Mouse (Mus musculus) kidney, postnatal 14 days (tissue): ENCODE results near the gene Dnaja2.

Experiments
- DNase-seq: peaks from one replicate; pipeline ENCODE4 v3.0.0; 2022; ENCODE audit warnings: mixed read lengths

The Dnaja2 gene

DNA sequence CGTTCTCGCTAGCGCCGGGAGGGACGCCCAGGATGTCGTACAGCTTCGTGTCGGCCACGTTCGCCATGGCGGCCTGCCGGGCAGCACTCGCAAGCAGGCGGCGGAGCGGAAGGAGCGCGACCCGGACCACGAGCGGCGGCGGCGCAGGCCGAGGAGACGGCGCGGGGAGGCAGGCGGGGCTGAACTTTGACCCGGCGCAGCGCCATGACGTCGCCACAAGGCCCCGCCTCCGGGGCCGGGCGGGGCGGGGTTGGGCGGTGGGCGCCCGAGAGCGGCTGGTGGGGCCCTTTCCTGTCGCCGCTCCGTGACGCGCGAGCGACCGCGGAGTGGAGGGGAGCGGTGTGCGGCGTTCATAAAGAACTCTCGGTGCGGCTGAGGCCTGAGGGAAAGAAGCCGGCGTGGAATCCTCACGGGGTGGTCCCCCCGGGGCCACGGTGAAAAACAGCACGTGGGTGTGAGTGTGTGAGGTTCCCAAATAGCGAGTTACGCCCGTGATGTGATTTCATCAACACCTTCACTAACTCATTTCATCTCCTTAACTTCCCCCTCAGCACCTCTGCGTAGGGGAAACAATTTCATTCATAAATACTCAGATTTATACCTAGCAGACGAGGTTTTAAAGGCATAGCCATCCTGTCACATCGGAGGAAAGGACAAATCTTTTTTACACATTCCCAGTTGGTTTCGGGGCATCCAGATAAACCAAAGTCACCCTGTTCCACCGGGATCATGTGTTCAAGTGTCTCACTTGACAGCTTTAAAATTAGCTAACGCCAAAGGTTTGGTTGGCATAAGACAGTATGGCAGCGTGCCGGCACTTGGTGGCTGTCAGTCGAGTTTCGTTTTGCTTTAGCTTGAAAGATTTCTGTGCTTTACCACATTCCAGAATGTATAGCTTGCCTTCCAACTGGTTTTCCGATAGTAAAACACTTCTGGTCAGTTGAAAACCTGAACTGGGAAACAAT lies at the start of gene Dnaja2:
Gene Dnaja2 (minus strand): TSS at position 164 of the 965 bp plus-strand sequence.
- peak; percentile 94 for DNase-seq

DNA sequence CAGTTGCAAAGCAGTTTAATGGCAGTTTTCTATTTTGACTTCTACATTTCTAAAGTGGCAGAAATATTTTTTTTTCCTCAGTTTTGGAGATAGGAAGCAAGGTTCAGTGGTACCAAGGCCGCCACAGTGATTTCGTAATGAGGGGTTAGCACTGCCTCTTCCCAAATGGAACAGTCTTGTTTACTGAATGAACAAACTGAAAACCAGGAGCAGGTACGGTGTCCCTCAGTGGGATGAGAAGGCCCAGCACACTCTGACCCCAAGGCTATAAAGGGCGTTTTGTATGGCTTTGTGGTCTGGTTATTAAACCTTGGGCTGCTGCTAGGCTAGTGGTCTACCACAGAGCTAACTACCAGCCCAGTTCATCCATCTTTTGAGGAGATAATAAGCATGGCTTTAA lies 49.1 kb upstream of the Dnaja2 start:
- DNase-seq, result no peak

DNA sequence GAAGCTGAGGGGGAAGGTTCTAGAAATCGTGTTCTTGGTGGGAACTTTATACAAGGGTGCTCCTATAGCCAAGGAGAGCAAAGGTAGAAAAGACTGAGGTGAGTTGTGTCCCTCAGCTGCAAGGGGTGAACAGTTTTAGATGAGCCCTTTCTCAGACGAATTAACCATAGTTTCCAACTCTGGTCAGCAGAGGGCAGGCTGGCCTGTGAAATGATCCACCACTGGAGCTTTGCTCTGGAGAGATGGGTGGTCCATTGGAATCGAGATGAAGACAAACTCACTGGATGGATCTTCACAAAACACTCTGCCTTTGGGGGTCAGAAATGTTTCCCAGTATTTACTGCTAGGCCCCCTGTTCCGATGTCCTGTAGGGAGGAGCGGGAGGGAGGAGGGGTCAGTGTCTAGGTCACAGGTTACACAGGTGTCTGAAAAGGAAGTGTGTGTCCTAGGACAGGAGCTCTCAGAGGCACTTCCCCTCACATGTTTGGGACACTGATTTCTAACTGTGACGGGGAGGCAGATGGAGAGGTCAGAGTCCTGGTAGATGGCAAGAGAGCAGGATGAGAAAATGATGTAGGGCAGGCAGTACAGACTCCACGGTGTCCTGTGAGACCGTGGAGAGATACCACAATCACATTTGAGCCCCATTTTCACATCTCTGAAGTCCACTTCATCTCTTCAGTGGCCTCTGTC lies 48.2 kb upstream of the Dnaja2 start:
- DNase-seq, result peak; percentile 56

DNA sequence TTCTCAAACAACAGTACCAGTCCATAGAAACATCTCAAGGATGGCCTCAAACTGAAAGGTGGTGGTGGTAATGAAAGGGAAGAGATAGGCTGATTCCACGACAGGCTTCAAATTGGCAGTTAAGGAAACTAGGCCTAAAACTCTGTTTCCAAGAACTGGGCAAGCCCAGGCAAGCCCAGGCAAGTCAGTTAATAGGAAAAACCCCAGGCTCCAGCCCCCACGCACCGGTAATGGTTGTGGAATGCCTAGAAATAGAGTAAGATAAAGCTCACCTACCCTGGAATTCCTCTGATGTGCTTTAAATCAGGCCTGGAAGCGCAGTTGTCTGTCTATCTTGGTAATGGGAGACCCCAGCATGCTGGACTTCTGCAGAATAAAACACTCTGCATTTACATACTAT lies 47.6 kb upstream of the Dnaja2 start:
- no peak for DNase-seq

DNA sequence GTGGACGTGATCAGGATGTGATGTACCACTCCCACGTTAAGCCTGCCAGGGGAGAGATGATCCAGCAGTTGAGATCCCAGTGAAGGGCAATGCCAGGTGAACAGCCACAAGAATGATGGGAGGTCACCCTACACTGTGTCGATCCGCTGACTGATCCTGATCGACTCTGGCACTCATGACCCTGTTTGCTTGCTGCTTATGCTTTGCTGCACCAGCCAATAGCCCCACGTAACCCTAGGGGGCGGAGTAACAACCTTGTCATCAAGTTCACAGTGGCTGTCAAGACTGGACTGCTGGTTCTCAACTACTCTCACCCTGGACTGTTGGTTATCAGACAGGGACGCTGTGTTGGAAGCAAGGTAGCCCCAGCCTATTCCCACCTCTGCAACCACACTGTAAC lies 46.6 kb upstream of the Dnaja2 start:
- DNase-seq, result no peak

DNA sequence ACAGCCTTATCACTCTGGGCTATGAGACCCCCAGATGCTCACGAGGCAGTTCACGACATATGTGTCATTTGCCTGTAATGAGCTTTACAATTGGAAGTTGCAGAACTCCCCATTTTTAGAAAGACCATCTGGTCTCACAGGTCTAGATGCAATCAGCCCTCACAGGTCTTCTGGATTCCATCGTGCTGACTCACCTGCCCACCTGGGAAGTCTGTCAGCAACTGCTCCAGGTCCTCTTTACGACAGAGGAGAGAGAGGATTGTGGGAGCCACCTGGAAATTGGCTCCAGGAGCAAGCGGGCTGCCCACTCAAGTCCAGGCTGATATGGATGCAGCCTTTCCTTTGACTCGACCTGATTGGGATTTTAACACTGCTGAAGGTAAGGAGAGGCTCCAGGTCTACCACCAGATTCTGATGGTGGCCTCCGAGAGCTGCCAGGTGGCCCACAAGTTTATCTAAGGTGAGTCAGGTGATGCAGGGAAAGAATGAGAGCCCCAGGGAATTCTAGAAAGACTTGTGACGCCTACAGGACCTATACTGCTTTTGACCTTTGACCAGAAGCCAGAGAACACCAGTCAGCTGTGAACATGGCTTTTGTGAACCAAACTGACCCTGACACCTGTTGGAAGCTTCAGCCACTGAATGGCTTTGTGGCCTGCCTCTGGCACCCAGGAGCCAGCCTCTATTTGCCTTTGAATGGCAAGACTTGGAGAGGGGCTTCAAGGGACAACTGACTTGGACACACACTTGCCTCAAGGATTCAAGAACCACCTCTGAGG lies 42.5 kb upstream of the Dnaja2 start:
- DNase-seq, result no peak

DNA sequence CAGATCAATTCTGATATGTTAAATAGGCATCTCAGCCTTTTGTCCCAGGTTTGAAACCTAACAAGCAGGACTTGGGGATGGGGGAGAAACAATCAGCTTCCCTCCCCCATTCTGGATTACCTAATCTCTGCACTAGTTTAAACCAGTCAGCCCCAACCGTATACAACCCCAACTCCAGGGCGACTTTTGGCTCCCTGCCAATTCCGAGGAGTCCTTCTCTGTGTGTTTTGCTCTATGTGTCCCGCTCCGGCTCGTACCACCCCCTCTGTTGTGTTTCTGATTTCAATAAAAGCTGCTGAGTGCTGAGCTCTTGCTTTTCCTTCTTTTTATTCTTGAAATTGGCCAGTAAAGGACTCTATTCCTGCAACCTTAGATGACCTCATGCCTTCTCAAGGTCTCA lies 40.2 kb upstream of the Dnaja2 start:
- DNase-seq, result peak; percentile 48

DNA sequence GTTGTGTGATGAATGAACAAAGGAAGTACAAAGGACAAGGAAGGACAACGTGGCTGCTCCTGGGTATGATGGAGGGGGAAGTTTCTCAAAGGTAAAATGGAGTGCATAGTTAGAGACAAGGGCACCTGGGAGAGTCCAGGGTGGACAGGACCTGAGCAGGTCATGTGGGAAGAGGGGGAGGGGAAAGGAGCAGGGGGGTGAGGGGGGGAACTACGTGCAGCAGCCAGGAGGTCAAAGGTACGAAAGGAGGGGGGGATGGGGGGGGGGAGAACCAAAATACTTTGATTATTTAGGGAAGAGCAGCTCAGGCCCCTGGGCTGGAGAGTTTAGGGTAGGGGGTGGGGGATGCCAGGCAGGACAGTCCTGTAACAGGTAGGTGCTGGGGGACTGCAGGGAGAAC lies 39.8 kb upstream of the Dnaja2 start:
- no peak for DNase-seq

DNA sequence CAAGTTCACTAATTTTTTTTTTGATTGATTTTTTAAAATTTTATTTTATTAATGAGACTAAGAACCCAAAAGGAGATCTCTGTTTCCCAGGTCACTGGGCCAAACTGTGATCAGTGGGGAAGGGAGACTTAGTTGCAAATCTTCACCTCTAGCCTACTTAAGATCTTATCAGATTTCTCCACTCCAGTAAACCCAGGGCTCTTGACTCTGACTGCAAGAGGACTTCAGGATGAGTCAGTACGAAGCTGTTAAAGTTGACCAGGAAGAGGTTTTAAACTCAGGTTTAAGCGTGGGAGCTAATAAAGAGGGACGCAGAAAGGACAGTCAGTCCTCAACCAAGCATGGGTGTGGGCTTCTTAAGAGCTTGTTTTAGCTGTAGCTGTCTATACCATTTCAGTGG lies 38.2 kb upstream of the Dnaja2 start:
- no peak for DNase-seq

DNA sequence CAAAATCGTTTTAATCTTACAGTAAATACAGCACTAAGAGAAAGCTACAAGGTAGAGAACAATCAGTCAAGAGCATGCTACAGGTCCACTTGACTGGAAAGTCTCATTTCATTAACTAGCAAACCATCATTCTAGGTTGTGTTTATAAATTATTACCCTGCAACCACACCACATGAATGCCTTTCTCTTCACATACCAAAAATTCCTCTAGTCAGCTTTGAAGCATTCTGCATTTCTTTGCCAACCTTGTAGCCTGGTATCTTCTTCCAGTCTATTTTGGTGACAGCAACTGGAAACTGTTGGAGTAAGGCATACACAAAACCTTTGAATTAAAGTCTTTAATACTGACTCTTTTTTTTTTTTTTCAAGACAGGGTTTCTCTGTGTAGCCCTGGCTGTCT lies 36.4 kb upstream of the Dnaja2 start:
- peak; percentile 7 for DNase-seq

DNA sequence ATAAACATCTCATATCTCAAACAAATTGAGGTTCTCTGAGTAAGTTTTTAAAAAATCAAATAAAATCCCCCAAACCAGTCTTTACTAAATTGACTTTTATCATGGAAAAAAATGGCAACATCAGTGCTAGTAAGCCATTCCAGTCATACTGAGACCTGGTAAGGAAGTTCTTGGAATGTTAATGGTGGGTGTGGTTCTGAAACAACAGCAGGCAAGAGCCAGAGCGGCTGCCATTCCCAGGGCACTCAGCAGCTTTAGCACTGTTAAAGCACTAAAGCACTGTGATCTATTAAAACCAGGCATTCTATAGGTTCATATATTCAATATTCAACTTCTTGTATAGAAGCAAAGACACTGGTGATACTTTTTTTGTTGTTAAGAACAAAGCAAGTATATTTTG lies 35.1 kb upstream of the Dnaja2 start:
- no peak for DNase-seq

DNA sequence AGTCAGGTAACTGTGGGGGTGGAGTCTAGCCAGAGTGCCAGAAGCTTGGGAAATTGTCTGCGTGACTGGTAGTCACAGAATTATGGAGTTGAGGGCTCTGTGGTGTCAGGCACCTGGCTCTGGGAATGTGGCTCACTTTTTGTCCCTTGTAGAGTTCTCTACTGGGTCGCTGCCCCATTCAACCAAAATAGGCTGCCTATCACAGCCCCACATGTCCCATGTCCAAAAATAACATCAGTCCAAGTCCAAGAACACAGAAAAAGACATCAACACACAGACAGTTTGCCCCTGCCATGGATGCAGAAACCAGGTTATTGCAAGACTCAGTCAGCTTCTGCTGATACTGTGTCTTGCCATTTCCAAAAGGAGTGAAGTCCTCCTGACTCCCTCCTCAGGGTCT lies 33.5 kb upstream of the Dnaja2 start:
- no peak for DNase-seq

DNA sequence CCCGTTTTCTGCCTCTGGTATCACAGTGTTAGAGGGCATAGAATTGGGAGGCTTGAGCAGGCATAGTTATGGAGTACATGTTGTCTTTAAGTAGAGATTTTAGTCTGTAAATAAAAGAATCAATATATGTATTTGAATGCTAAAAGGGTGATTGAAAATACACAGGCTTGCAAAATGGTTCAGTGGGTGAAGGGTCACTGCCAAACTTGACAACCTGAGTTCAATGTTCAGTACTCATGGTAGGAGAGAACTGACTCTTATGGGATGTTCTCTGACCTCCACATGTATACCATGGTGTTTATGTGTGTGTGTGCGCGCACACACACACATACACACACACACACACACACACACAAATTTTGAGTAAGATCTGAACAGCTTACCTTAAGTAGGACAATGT lies 22.5 kb upstream of the Dnaja2 start:
- no peak for DNase-seq

DNA sequence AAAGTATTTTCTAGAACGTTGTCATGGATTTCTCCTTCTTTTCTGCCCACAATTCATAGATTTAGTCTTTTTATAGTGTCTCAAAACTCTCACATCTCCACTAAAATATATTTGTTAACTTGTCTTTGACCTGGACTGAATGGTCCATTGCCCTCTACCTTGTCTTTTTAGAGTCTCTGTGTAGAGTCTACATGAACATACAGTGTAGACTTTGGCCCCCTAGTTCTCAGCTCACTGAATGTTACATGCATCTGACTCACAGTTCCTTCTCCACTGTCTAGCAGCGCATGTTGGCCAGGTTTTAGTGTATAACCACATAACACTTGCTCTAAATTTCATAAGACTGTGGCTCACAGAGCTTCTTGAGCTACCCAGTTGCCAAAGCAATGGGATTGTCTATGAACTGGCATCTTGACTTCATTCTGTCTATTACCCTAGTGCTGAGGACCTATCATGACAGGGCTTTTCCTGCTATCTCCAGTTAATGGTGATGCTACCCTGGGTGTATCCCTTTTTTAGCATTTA lies 18.9 kb upstream of the Dnaja2 start:
- peak; percentile 25 for DNase-seq

DNA sequence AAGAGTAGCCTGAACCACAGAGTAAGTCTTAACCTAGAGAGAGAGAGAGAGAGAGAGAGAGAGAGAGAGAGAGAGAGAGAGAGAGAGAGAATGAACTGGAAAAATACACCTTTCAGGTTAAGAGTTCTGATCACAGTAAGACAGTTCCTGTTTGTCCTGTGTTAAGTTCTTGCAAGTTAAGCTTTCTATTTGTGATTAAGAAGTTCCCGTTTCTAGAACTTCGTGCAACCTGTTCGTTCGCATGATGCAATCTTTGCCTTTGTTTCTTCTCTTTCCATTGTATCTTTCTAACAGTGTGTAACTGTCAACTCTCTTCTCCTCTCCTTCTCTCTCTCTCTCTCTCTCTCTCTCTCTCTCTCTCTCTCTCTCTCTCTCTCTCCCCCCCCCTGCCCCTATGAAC lies 15.3 kb upstream of the Dnaja2 start:
- no peak for DNase-seq

DNA sequence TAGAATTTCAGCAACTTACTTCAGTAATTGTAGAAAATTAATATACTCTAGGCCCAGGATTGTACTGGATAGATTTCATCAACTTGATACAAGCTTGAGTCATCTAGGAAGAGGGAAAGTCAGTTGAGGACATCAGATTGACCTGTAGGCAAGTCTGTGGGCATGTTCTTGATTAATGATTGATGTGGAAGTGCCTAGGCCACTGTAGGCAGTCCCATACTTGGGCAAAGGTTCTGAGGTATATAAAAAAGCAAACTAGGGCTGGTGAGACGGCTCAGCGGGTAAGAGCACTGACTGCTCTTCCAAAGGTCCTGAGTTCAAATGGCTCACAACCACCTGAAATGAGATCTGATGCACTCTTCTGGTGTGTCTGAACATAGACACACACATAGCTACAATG lies 12.7 kb upstream of the Dnaja2 start:
- DNase-seq, result peak; percentile 55

DNA sequence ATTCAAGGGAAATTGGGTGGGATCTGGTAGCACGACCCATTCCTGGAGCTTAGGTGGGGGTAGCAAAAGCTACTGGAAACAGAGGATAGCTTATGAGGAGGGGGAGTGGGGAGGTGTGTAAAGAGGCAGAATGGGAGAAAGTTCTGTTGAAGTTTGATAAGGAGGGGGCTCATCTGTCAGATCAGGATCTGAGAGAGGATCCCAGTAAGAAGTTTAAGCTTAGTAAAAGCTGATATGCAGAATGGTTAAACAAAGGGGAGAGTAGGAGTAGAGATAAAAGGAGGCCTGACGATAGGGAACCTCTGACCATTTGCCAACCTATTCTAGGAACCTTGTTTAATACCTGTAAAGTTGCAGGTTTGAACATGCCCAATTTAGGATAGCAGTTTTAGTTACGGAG lies 10.0 kb upstream of the Dnaja2 start:
- no peak for DNase-seq

DNA sequence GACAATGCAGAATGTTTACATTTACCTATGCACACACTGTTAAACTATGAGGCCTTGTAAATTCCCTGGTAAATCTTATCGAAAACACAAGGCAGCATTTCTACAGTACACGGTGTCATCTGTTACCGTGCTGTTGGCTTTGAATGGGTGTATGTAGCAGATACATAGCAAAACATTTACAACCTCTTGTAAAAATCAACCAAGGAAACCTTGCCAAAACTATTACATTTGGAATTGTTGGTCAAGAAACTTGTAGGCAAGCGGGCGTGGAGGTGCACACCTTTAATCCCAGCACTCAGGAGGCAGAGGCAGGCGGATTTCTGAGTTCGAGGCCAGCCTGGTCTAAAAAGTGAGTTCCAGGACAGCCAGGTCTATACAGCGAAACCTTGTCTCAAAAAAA lies 8.2 kb upstream of the Dnaja2 start:
- DNase-seq, result no peak

DNA sequence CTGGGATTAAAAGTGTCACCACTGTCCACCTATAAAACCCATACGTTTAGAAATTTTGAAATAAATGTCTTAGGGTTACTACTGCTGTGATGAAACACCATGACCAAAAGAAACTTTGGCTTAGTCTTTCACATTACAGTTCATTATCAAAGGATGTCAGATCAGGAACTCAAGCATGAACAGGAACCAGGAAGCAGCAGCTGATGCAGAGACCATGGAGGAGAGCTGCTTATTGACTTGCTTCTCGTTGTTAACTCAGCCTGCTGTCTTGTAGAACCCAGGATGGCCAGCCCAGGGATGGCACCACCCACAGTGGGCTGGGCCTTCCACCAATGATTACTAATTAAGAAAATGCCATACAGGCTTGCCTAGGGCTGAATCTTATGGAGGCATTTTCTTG lies 4.8 kb upstream of the Dnaja2 start:
- no peak for DNase-seq

DNA sequence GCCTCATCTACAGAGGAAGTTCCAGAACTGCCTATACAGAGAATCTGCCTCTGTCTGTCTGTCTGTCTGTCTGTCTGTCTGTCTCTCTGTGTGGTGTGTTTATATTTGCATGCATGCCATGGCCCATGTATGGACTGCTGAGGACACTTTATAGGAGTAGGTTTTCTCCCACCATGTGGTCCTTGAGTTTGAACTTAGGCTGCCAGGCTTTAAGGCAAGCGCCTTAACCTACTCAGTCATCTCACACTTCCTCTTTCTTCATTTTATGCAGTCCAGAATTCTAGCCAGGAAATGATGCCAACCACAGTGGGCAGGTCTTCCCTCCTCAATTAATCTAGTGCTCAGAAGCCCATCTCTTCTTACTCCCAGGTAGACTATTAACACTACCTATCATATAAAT lies 4.1 kb upstream of the Dnaja2 start:
- no peak for DNase-seq

DNA sequence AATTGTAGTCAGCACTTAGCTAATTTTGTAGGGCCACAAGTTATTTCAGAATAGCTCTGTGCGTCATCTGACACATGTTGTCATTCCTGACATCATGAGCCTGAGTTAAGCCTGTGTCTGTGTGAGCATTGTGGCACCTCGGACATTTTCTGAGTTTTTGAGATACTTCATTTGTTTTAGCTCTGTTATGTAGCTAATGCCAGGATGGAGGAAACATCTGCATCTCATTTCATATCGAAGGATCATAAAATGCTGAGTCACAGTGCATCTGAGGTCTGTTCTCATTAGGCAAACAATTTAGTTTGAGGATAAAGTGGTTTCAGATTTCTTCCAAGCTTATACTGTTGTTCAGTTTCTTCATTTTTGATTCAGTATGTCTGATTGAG lies 2.5 kb upstream of the Dnaja2 start:
- DNase-seq, result no peak

DNA sequence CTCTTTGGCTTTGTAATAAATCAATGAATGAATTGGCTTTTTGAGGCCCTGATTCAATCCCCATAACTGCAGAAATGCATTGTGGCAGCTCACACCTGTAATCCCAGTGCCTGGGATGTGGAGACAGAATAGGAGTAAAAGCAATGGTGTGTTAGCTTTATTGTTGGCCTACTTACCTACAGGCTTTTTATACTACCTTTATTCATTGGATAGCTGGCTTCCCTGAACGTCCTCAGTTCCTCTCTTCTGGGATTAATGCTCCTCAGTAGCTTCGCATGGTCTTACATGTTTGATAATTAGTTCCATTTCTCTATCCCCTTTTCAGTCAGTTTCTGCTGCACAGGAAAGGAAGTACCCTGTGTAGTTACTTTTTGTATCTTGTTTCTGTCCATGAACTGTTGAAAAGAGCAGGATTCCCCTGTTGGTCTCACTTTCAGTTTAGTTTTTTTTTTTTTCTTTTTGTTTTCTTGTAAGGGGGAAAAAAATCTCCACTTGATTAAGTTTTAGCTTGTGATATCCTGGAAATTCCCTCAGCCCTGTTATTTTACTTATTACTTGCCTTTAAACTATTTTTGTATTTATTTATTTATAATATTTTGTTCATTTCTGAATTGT lies 1.9 kb upstream of the Dnaja2 start:
- DNase-seq, result no peak
